Comparison of ENCODE assay signal across 27 mouse cellular contexts in the genomic region with DNA sequence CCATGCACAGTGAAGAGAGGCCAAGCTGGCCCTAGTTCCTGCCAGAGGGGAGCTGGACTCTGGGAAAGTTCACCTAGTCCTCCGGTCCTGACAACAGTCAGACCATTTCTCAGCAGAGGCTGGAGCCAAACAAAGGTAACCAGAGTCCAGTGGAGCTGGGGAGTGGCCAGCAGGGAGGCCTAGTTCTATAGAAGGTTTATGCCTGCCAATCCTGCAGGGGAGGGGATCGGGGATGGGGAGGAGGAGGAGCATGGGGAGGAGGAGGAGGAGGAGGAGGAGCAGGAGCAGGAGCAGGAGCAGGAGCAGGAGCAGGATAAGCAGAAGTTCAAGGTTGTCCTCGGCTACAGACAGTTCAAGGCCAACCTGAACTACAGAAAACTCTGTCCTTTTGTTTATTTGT.
A peak's percentile ranks its signal among the peaks of the same experiment; 100 is the strongest.
DNase-seq lines count a peak whose midpoint lies in the region; ATAC-seq and TF ChIP-seq lines count a peak whose summit lies in the region.
"Had no signal": no experiment of that assay in that cellular context is flagged by ENCODE, and none has a peak within 500 bp of the region (broad histone marks: within the 10 kb centered on the region; RNA-seq: fewer than 3 reads in every experiment).

No protein-coding gene starts in this region.

- no peak overlapping the region for H3K9ac ChIP-seq in hindbrain, embryonic 13.5 days
- no peak overlapping the region for H3K9ac ChIP-seq in liver, postnatal 0 days (replicated peaks)
- no peak overlapping the region for H3K9ac ChIP-seq in liver, embryonic 11.5 days (ENCODE audit: low read depth, low read length)
- H3K9ac ChIP-seq in limb, embryonic 12.5 days (replicated peaks): no peak overlapping the region
- H3K9ac ChIP-seq: heart, embryonic 12.5 days; hindbrain, embryonic 12.5 days; liver, embryonic 13.5 days; lung, embryonic 15.5 days; neural tube, embryonic 13.5 days had no signal

- no peaks in the 10 kb centered on the region for H3K9me3 ChIP-seq in hindbrain, embryonic 10.5 days
- no peaks in the 10 kb centered on the region for H3K9me3 ChIP-seq in hindbrain, embryonic 13.5 days
- no peaks in the 10 kb centered on the region for H3K9me3 ChIP-seq in liver, postnatal 0 days (ENCODE audit: low read length)
- no peaks in the 10 kb centered on the region for H3K9me3 ChIP-seq in liver, embryonic 11.5 days (ENCODE audit: control insufficient read depth, low read length)
- no peaks in the 10 kb centered on the region for H3K9me3 ChIP-seq in limb, embryonic 12.5 days
- H3K9me3 ChIP-seq: heart, embryonic 12.5 days; hindbrain, embryonic 12.5 days; liver, embryonic 13.5 days; lung, embryonic 15.5 days; midbrain, embryonic 10.5 days; neural tube, embryonic 13.5 days had no signal

- H3K4me2 ChIP-seq in hindbrain, embryonic 13.5 days: no peak overlapping the region
- no peak overlapping the region for H3K4me2 ChIP-seq in liver, postnatal 0 days (ENCODE audit: low read depth, low read length)
- no peak overlapping the region for H3K4me2 ChIP-seq in liver, embryonic 11.5 days
- H3K4me2 ChIP-seq in limb, embryonic 12.5 days: no peak overlapping the region
- H3K4me2 ChIP-seq: heart, embryonic 12.5 days; hindbrain, embryonic 12.5 days; liver, embryonic 13.5 days; lung, embryonic 15.5 days; neural tube, embryonic 13.5 days had no signal

- DNase-seq in hindbrain, embryonic 10.5 days (ENCODE audit: low spot score): no peak
- no peak for DNase-seq in liver, postnatal 0 days
- no peak for DNase-seq in liver, embryonic 11.5 days (ENCODE audit: low spot score)
- DNase-seq in thymus, postnatal 25 days: no peak
- no peak for DNase-seq in cerebellum, postnatal 36 days
- DNase-seq: cerebellum, adult 11 months; cerebellum, adult 9-11 months; gastrocnemius, postnatal 10 days; heart, adult 11 months; heart, postnatal 14 days; kidney, adult 8-10 months; layer of hippocampus, postnatal 36 days; liver, embryonic 13.5 days; retina, postnatal 1 day; right cerebral cortex, postnatal 25 days; spleen, adult 18-20 months had no signal

- no peak overlapping the region for H3K4me3 ChIP-seq in hindbrain, embryonic 10.5 days
- no peak overlapping the region for H3K4me3 ChIP-seq in hindbrain, embryonic 13.5 days
- H3K4me3 ChIP-seq in liver, postnatal 0 days (ENCODE audit: low read depth, low read length): no peak overlapping the region
- no peak overlapping the region for H3K4me3 ChIP-seq in liver, embryonic 11.5 days (ENCODE audit: low read depth, low read length)
- no peak overlapping the region for H3K4me3 ChIP-seq in limb, embryonic 12.5 days (replicated peaks)
- H3K4me3 ChIP-seq: heart, embryonic 12.5 days; hindbrain, embryonic 12.5 days; liver, embryonic 13.5 days; lung, embryonic 15.5 days; midbrain, embryonic 10.5 days; myocyte; neural tube, embryonic 13.5 days had no signal

- no peak for TF ChIP-seq CTCF in liver, postnatal 0 days (IDR thresholded peaks at IDR 0.05; ENCODE audit: low read depth)

- 62% methylated on average over 3 of the region's 3 CpGs for WGBS in hindbrain, embryonic 10.5 days
- WGBS in hindbrain, embryonic 13.5 days: 60% methylated on average over 3 of the region's 3 CpGs
- 43% methylated on average over 3 of the region's 3 CpGs for WGBS in liver, postnatal 0 days (ENCODE audit: insufficient replicate concordance)
- WGBS in liver, embryonic 11.5 days: 62% methylated on average over 3 of the region's 3 CpGs
- 54% methylated on average over 3 of the region's 3 CpGs for WGBS in limb, embryonic 12.5 days

- H3K36me3 ChIP-seq in hindbrain, embryonic 10.5 days: no peaks in the 10 kb centered on the region
- no peaks in the 10 kb centered on the region for H3K36me3 ChIP-seq in hindbrain, embryonic 13.5 days
- no peaks in the 10 kb centered on the region for H3K36me3 ChIP-seq in liver, postnatal 0 days (replicated peaks; ENCODE audit: insufficient read depth, low read length)
- H3K36me3 ChIP-seq in liver, embryonic 11.5 days (ENCODE audit: control insufficient read depth, insufficient read depth, low read length): no peaks in the 10 kb centered on the region
- no peaks in the 10 kb centered on the region for H3K36me3 ChIP-seq in limb, embryonic 12.5 days
- H3K36me3 ChIP-seq: heart, embryonic 12.5 days; hindbrain, embryonic 12.5 days; liver, embryonic 13.5 days; lung, embryonic 15.5 days; midbrain, embryonic 10.5 days; neural tube, embryonic 13.5 days had no signal

- ATAC-seq in hindbrain, embryonic 13.5 days (ENCODE audit: low FRiP score): no peak
- ATAC-seq in liver, postnatal 0 days: no peak
- no peak for ATAC-seq in liver, embryonic 11.5 days (replicated peaks; ENCODE audit: low FRiP score)
- ATAC-seq in limb, embryonic 12.5 days (ENCODE audit: insufficient number of reproducible peaks, insufficient read depth, low FRiP score, low TSS enrichment, low read depth): no peak
- ATAC-seq: activated CD4-positive, CD25-positive, alpha-beta regulatory T cell, adult 4 months; midbrain, embryonic 16.5 days had no signal

- 0 out of 2 replicates have a peak overlapping the region, but pooled peaks have one; percentile 1 for H3K27ac ChIP-seq in hindbrain, embryonic 10.5 days
- H3K27ac ChIP-seq in hindbrain, embryonic 13.5 days: no peak overlapping the region
- H3K27ac ChIP-seq in liver, postnatal 0 days (ENCODE audit: low read depth): peak overlapping the region; percentile 84
- no peak overlapping the region for H3K27ac ChIP-seq in liver, embryonic 11.5 days (ENCODE audit: low read depth, low read length)
- H3K27ac ChIP-seq in limb, embryonic 12.5 days: peak overlapping the region; percentile 69
- H3K27ac ChIP-seq: hindbrain, embryonic 12.5 days; liver, embryonic 13.5 days; lung, embryonic 15.5 days; macrophage; midbrain, embryonic 10.5 days; neural tube, embryonic 13.5 days had no signal

- 0 out of 2 replicates have a peak, but pooled peaks cover 6% of the 10 kb centered on the region for H3K27me3 ChIP-seq in hindbrain, embryonic 10.5 days (ENCODE audit: insufficient read depth, poor library complexity, severe bottlenecking)
- H3K27me3 ChIP-seq in hindbrain, embryonic 13.5 days: no peaks in the 10 kb centered on the region
- H3K27me3 ChIP-seq in liver, postnatal 0 days (ENCODE audit: insufficient read depth, low read length): no peaks in the 10 kb centered on the region
- peaks cover 8% of the 10 kb centered on the region for H3K27me3 ChIP-seq in liver, embryonic 11.5 days (replicated peaks; ENCODE audit: control insufficient read depth, insufficient read depth, low read length)
- H3K27me3 ChIP-seq in limb, embryonic 12.5 days: no peaks in the 10 kb centered on the region
- H3K27me3 ChIP-seq: heart, embryonic 12.5 days; lung, embryonic 15.5 days; neural tube, embryonic 13.5 days had no signal

- peaks cover 71% of the 10 kb centered on the region for H3K4me1 ChIP-seq in hindbrain, embryonic 10.5 days (replicated peaks)
- peaks cover 20% of the 10 kb centered on the region for H3K4me1 ChIP-seq in hindbrain, embryonic 13.5 days (replicated peaks)
- peaks cover 48% of the 10 kb centered on the region for H3K4me1 ChIP-seq in liver, postnatal 0 days (ENCODE audit: insufficient read depth)
- peaks cover 21% of the 10 kb centered on the region for H3K4me1 ChIP-seq in liver, embryonic 11.5 days (replicated peaks; ENCODE audit: control insufficient read depth, insufficient read depth, low read length)
- peaks cover 34% of the 10 kb centered on the region for H3K4me1 ChIP-seq in limb, embryonic 12.5 days (replicated peaks)

- no peak for TF ChIP-seq EP300 in liver, postnatal 0 days (IDR thresholded peaks at IDR 0.05; ENCODE audit: low read depth)

Comparison
In these comparisons a context has a peak if more than half of its experiments do, and no peak if none do; other contexts are left out.
1. H3K27ac ChIP-seq: peak in hindbrain, embryonic 10.5 days (single experiment), liver, postnatal 0 days (single experiment) and limb, embryonic 12.5 days (single experiment); none in hindbrain, embryonic 13.5 days (single experiment) and liver, embryonic 11.5 days (single experiment).